Mouse (Mus musculus) left cerebral cortex, adult 18-20 months (tissue): Measurements from ENCODE around the gene Fkbp10. TPM values are rescaled to one million over a fixed set of nuclear protein-coding genes. Genes with fewer than 3 reads are reported as not detected.
A peak's percentile ranks its signal among the peaks of the same experiment; 100 is the strongest.

ENCODE experiments used
- DNase-seq, 2 experiments: peaks; one replicate each; pipeline ENCODE4 v3.0.0; 2021 to 2022; ENCODE audit warnings: low spot score in 2 of 2, mixed read lengths in 1 of 2
- microRNA-seq, 2 experiments: library from miRNA; unstranded; fragments of <30 nt; microRNA quantifications; one replicate each; pipeline ENCODE4 v1.2.0; 2021
- total RNA-seq, 2 experiments: library from RNA; stranded (reverse); gene quantifications; 2 replicates each; pipeline ENCODE4 v1.2.3; 2021

Fkbp10 gene
- total RNA-seq, 2 experiments from 2014 or later = 4.3 to 6.6 TPM

- no peak for DNase-seq
Observed at GRCm38 (mm10) chr11:100465229-100465792, 49.8 kb downstream of the Fkbp10 start.

- DNase-seq = no peak
Observed at GRCm38 (mm10) chr11:100465833-100466232, 50.3 kb downstream of the Fkbp10 start.

- DNase-seq = no peak
Observed at GRCm38 (mm10) chr11:100471352-100472196, 56.1 kb downstream of the Fkbp10 start.

- DNase-seq = peak; percentile 87 to 91
Observed at GRCm38 (mm10) chr11:100472197-100472934, 56.9 kb downstream of the Fkbp10 start, which contains the start of gene Klhl11. Gene Klhl11, minus strand, starts transcription at chr11:100472741.

- DNase-seq = no peak
Observed at GRCm38 (mm10) chr11:100472935-100473295, 57.4 kb downstream of the Fkbp10 start.

Small RNA genes within 50 kb of the gene (microRNA-seq; reads per million reads assigned to microRNA genes)
- 0 reads per million in 2 experiments for gene Gm27374

Other genes starting within 250 kb of the Fkbp10 start
- 1 to 10 TPM; 3.8 to 4.9 TPM for gene Krt9, start 222.5 kb upstream of the Fkbp10 start, total RNA-seq
- not detected for gene Krt14, start 208.1 kb upstream of the Fkbp10 start, total RNA-seq
- not detected for gene Krt16, start 166.8 kb upstream of the Fkbp10 start, total RNA-seq
- under 1 TPM in 1 of 2 experiments, not detected in 1; 0.28 TPM for gene Krt17, start 154.7 kb upstream of the Fkbp10 start, total RNA-seq
- gene Krt42, start 145.8 kb upstream of the Fkbp10 start, total RNA-seq = under 1 TPM in 1 of 2 experiments, not detected in 1; 0.35 TPM
- gene Eif1, start 95.8 kb upstream of the Fkbp10 start, total RNA-seq = 100 to 1,000 TPM; 831 to 849 TPM
- not detected for gene Gast, start 81.3 kb upstream of the Fkbp10 start, total RNA-seq
- 100 to 1,000 TPM; 147 to 179 TPM for gene Hap1, start 59.6 kb upstream of the Fkbp10 start, total RNA-seq
- gene Jup, start 17.9 kb upstream of the Fkbp10 start, total RNA-seq = 10 to 100 TPM; 47.2 to 49.3 TPM
- gene P3h4, start 861 bp upstream of the Fkbp10 start, total RNA-seq = 10 to 100 TPM; 10.4 to 11.3 TPM
- 10 to 100 TPM; 47.2 to 53.8 TPM for gene Nt5c3b, start 26.1 kb downstream of the Fkbp10 start, total RNA-seq
- 1 to 10 TPM in 1 of 2 experiments, under 1 TPM in 1; 0.82 to 1.2 TPM for gene Klhl10, start 26.2 kb downstream of the Fkbp10 start, total RNA-seq
- gene Klhl11, start 57.0 kb downstream of the Fkbp10 start, total RNA-seq = 100 to 1,000 TPM; 104 to 106 TPM
- gene Acly, start 112.3 kb downstream of the Fkbp10 start, total RNA-seq = 100 to 1,000 TPM; 133 to 140 TPM
- 1 to 10 TPM in 1 of 2 experiments, under 1 TPM in 1; 0.98 to 1.5 TPM for gene Ttc25, start 129.9 kb downstream of the Fkbp10 start, total RNA-seq
- gene Cnp, start 159.2 kb downstream of the Fkbp10 start, total RNA-seq = 100 to 1,000 TPM in 1 of 2 experiments, 10 to 100 TPM in 1; 92.4 to 131 TPM
- 10 to 100 TPM; 11.7 to 13.0 TPM for gene Nkiras2, start 203.5 kb downstream of the Fkbp10 start, total RNA-seq
- gene Dnajc7, start 204.5 kb downstream of the Fkbp10 start, total RNA-seq = 100 to 1,000 TPM; 258 to 267 TPM